Mouse (Mus musculus) ES-E14 (cell line): ENCODE results near the gene Rbfox3.

Experiments
- CHD2 ChIP-seq: IDR thresholded peaks from 2 replicates; pipeline ENCODE4 v1.6.1; 2014; ENCODE audit warnings: mild to moderate bottlenecking, low read depth, low read length, inconsistent platforms
- HCFC1 ChIP-seq: IDR thresholded peaks from 2 replicates; pipeline ENCODE4 v1.6.1; 2012; ENCODE audit warnings: low read length, inconsistent platforms, borderline replicate concordance; ENCODE audit not compliant: insufficient read depth
- ZC3H11A ChIP-seq: IDR thresholded peaks from 2 replicates; pipeline ENCODE4 v1.6.1; 2012; ENCODE audit warnings: low read depth, mild to moderate bottlenecking, inconsistent platforms, low read length, borderline replicate concordance
- ZNF384 ChIP-seq: IDR thresholded peaks from 2 replicates; pipeline ENCODE4 v1.6.1; 2012; ENCODE audit warnings: low read depth, low read length, inconsistent platforms

GRCm38 (mm10) chr11:118737821-118738220 lies 173.6 kb downstream of the Rbfox3 start:
- TF ChIP-seq ZNF384 (no peak), ZC3H11A (no peak), CHD2 (no peak), HCFC1 (no peak)
